Mouse (Mus musculus) ES-Bruce4 (cell line): ENCODE data around the gene Crtam. TPM values are rescaled to one million over a fixed set of nuclear protein-coding genes. Genes with fewer than 3 reads are reported as not detected.

Experiments used
- H3K27ac ChIP-seq: 2 replicates; pipeline ENCODE4 v1.5.1; 2012; ENCODE audit warnings: low read length, inconsistent platforms; ENCODE audit not compliant: insufficient read depth
- H3K27me3 ChIP-seq: 2 replicates; pipeline ENCODE4 v1.6.1; 2012; ENCODE audit warnings: mild to moderate bottlenecking, low read length, inconsistent platforms; ENCODE audit not compliant: control insufficient read depth, poor library complexity, insufficient read depth, severe bottlenecking
- H3K36me3 ChIP-seq: 2 replicates; pipeline ENCODE4 v1.6.1; 2012; ENCODE audit warnings: inconsistent platforms, mild to moderate bottlenecking, low read length, moderate library complexity; ENCODE audit not compliant: control insufficient read depth, poor library complexity, insufficient read depth, severe bottlenecking
- H3K4me1 ChIP-seq: one replicate; pipeline ENCODE4 v1.8.1; 2011; ENCODE audit warnings: low read length; ENCODE audit not compliant: control insufficient read depth, insufficient read depth
- H3K4me3 ChIP-seq: 2 replicates; pipeline ENCODE4 v1.5.1; 2011; ENCODE audit warnings: low read depth, mild to moderate bottlenecking, low read length
- H3K9ac ChIP-seq: 2 replicates; pipeline ENCODE4 v1.6.1; 2012; ENCODE audit warnings: low read depth, mild to moderate bottlenecking, inconsistent platforms; ENCODE audit not compliant: poor library complexity, severe bottlenecking
- H3K9me3 ChIP-seq: replicated peaks from 2 replicates; pipeline ENCODE4 v1.6.1; 2012; ENCODE audit warnings: mild to moderate bottlenecking, low read length, inconsistent platforms; ENCODE audit not compliant: control insufficient read depth, poor library complexity, insufficient read depth, severe bottlenecking
- CTCF ChIP-seq: IDR thresholded peaks from one replicate; pipeline ENCODE4 v1.8.1; 2011; ENCODE audit warnings: low read depth, low read length
- EP300 ChIP-seq: IDR thresholded peaks from 2 replicates; pipeline ENCODE4 v1.6.1; 2011; ENCODE audit warnings: low read depth, low read length; ENCODE audit not compliant: insufficient read depth
- POLR2A ChIP-seq: IDR thresholded peaks from one replicate; pipeline ENCODE4 v1.8.1; 2011; ENCODE audit warnings: low read length; ENCODE audit not compliant: insufficient read depth
- polyA plus RNA-seq: library from polyadenylated mRNA; stranded (reverse); fragments of >200 nt; gene quantifications from 2 replicates; pipeline ENCODE4 v1.2.4, GENCODE M21; 2011; ENCODE audit warnings: low read depth; ENCODE audit not compliant: missing spikeins, insufficient read depth, insufficient read length

Gene Crtam
- polyA plus RNA-seq, 1 experiment, result not detected

GRCm38 (mm10) chr9:40991511-40991910 lies 12.9 kb downstream of the Crtam start:
- no peaks in the 10 kb centered on the region; the same call in 1 of the 2 replicates for H3K9me3 ChIP-seq
- no peak overlapping the region for H3K4me3 ChIP-seq
- H3K36me3 ChIP-seq, result no peaks in the 10 kb centered on the region
- no peaks in the 10 kb centered on the region for H3K4me1 ChIP-seq
- H3K27me3 ChIP-seq, result no peaks in the 10 kb centered on the region
- H3K27ac ChIP-seq, result no peak overlapping the region
- TF ChIP-seq CTCF, result no peak
- no peak for TF ChIP-seq POLR2A
- TF ChIP-seq EP300, result no peak
- H3K9ac ChIP-seq, result no peak overlapping the region

GRCm38 (mm10) chr9:40989940-40990588 lies 14.4 kb downstream of the Crtam start:
- Histone ChIP-seq H3K4me1 (no peaks in the 10 kb centered on the region), H3K27ac (no peak overlapping the region), H3K4me3 (no peak overlapping the region), H3K27me3 (no peaks in the 10 kb centered on the region), H3K9me3 (no peaks in the 10 kb centered on the region; the same call in 1 of the 2 replicates), H3K9ac (no peak overlapping the region), H3K36me3 (no peaks in the 10 kb centered on the region)
- no peak for TF ChIP-seq CTCF
- TF ChIP-seq EP300, result no peak
- no peak for TF ChIP-seq POLR2A

GRCm38 (mm10) chr9:40984313-40984712 lies 20.1 kb downstream of the Crtam start:
- Histone ChIP-seq H3K9ac (no peak overlapping the region), H3K4me1 (no peaks in the 10 kb centered on the region), H3K27ac (no peak overlapping the region), H3K4me3 (no peak overlapping the region), H3K36me3 (no peaks in the 10 kb centered on the region), H3K9me3 (no peaks in the 10 kb centered on the region), H3K27me3 (no peaks in the 10 kb centered on the region)
- TF ChIP-seq POLR2A (no peak), EP300 (no peak), CTCF (no peak)

GRCm38 (mm10) chr9:40983758-40984157 lies 20.7 kb downstream of the Crtam start:
- Histone ChIP-seq H3K36me3 (no peaks in the 10 kb centered on the region), H3K27me3 (no peaks in the 10 kb centered on the region), H3K9me3 (no peaks in the 10 kb centered on the region), H3K27ac (no peak overlapping the region), H3K9ac (no peak overlapping the region), H3K4me3 (no peak overlapping the region), H3K4me1 (no peaks in the 10 kb centered on the region)
- TF ChIP-seq CTCF (no peak), EP300 (no peak), POLR2A (no peak)

GRCm38 (mm10) chr9:40982480-40982879 lies 21.9 kb downstream of the Crtam start:
- Histone ChIP-seq H3K9ac (no peak overlapping the region), H3K4me1 (no peaks in the 10 kb centered on the region), H3K27me3 (no peaks in the 10 kb centered on the region), H3K36me3 (no peaks in the 10 kb centered on the region), H3K4me3 (no peak overlapping the region), H3K9me3 (no peaks in the 10 kb centered on the region), H3K27ac (no peak overlapping the region)
- TF ChIP-seq POLR2A (no peak), EP300 (no peak), CTCF (peak; percentile 81)

GRCm38 (mm10) chr9:40974042-40974801 lies 30.2 kb downstream of the Crtam start:
- H3K36me3 ChIP-seq, result no peaks in the 10 kb centered on the region
- no peaks in the 10 kb centered on the region for H3K27me3 ChIP-seq
- no peaks in the 10 kb centered on the region for H3K4me1 ChIP-seq
- H3K4me3 ChIP-seq, result no peak overlapping the region
- TF ChIP-seq EP300, result no peak
- no peak for TF ChIP-seq POLR2A
- no peak for TF ChIP-seq CTCF
- H3K27ac ChIP-seq, result no peak overlapping the region
- H3K9me3 ChIP-seq, result no peaks in the 10 kb centered on the region
- H3K9ac ChIP-seq, result no peak overlapping the region
